Mouse (Mus musculus): Measurements from ENCODE around the gene Grhl1. TPM values are rescaled to one million over a fixed set of nuclear protein-coding genes. Genes with fewer than 3 reads are reported as not detected.

Grhl1 gene
- polyA plus RNA-seq, 1 experiment from 2014 or later: 1.8 TPM

GRCm38 (mm10) chr12:24583653-24584052 lies 11.6 kb downstream of the Grhl1 start:
- Histone ChIP-seq H3K9ac (ENCODE audit: low read depth, low read length) (no peak overlapping the region), H3K4me3 (ENCODE audit: low read length) (no peak overlapping the region), H3K27ac (ENCODE audit: low read depth, low read length) (no peak overlapping the region), H3K36me3 (ENCODE audit: control insufficient read depth, insufficient read depth, low read length) (no peaks in the 10 kb centered on the region), H3K9me3 (ENCODE audit: control insufficient read depth, low read length) (no peaks in the 10 kb centered on the region), H3K4me1 (ENCODE audit: control insufficient read depth, insufficient read depth, low read depth, low read length) (no peaks in the 10 kb centered on the region; the same call in 1 of the 2 replicates), H3K27me3 (replicated peaks; ENCODE audit: control insufficient read depth, insufficient read depth, low read length) (no peaks in the 10 kb centered on the region), H3K4me2 (ENCODE audit: low read length) (no peak overlapping the region)
- ATAC-seq: no peak
- 59% methylated on average over 3 of the region's 3 CpGs for WGBS

- no peak overlapping the region for H3K4me2 ChIP-seq (ENCODE audit: low read length)
- H3K27me3 ChIP-seq (replicated peaks; ENCODE audit: control insufficient read depth, insufficient read depth, low read length): no peaks in the 10 kb centered on the region
- 73% methylated on average over 8 of the region's 8 CpGs for WGBS
- peak; percentile 66; the same call in 1 of the 2 replicates for ATAC-seq
- H3K36me3 ChIP-seq (ENCODE audit: control insufficient read depth, insufficient read depth, low read length): no peaks in the 10 kb centered on the region
- no peaks in the 10 kb centered on the region; the same call in 1 of the 2 replicates for H3K4me1 ChIP-seq (ENCODE audit: control insufficient read depth, insufficient read depth, low read depth, low read length)
- no peak overlapping the region for H3K4me3 ChIP-seq (ENCODE audit: low read length)
- H3K27ac ChIP-seq (ENCODE audit: low read depth, low read length): no peak overlapping the region
- H3K9me3 ChIP-seq (ENCODE audit: control insufficient read depth, low read length): no peaks in the 10 kb centered on the region
- H3K9ac ChIP-seq (ENCODE audit: low read depth, low read length): no peak overlapping the region
These were observed 12.8 kb downstream of the Grhl1 start for GRCm38 (mm10) chr12:24584835-24585234.

- Histone ChIP-seq H3K27ac (ENCODE audit: low read depth, low read length) (no peak overlapping the region), H3K9me3 (ENCODE audit: control insufficient read depth, low read length) (no peaks in the 10 kb centered on the region), H3K4me3 (ENCODE audit: low read length) (no peak overlapping the region), H3K27me3 (replicated peaks; ENCODE audit: control insufficient read depth, insufficient read depth, low read length) (no peaks in the 10 kb centered on the region), H3K4me1 (ENCODE audit: control insufficient read depth, insufficient read depth, low read depth, low read length) (no peaks in the 10 kb centered on the region; the same call in 1 of the 2 replicates), H3K9ac (ENCODE audit: low read depth, low read length) (no peak overlapping the region), H3K36me3 (ENCODE audit: control insufficient read depth, insufficient read depth, low read length) (no peaks in the 10 kb centered on the region), H3K4me2 (ENCODE audit: low read length) (no peak overlapping the region)
- WGBS: 77% methylated on average over 7 of the region's 7 CpGs
- no peak for ATAC-seq
These were observed 14.1 kb downstream of the Grhl1 start for GRCm38 (mm10) chr12:24586193-24586592.

- Histone ChIP-seq H3K27me3 (replicated peaks; ENCODE audit: control insufficient read depth, insufficient read depth, low read length) (no peaks in the 10 kb centered on the region), H3K9ac (ENCODE audit: low read depth, low read length) (no peak overlapping the region), H3K4me2 (ENCODE audit: low read length) (no peak overlapping the region), H3K36me3 (ENCODE audit: control insufficient read depth, insufficient read depth, low read length) (no peaks in the 10 kb centered on the region), H3K4me3 (ENCODE audit: low read length) (no peak overlapping the region), H3K27ac (ENCODE audit: low read depth, low read length) (no peak overlapping the region), H3K9me3 (ENCODE audit: control insufficient read depth, low read length) (no peaks in the 10 kb centered on the region), H3K4me1 (ENCODE audit: control insufficient read depth, insufficient read depth, low read depth, low read length) (no peaks in the 10 kb centered on the region)
- no peak for ATAC-seq
- WGBS: 82% methylated on average over 7 of the region's 7 CpGs
These were observed 18.3 kb downstream of the Grhl1 start for GRCm38 (mm10) chr12:24590371-24590770.

GRCm38 (mm10) chr12:24592055-24592454 lies 20.0 kb downstream of the Grhl1 start:
- Histone ChIP-seq H3K9me3 (ENCODE audit: control insufficient read depth, low read length) (no peaks in the 10 kb centered on the region), H3K4me3 (ENCODE audit: low read length) (no peak overlapping the region), H3K27ac (ENCODE audit: low read depth, low read length) (no peak overlapping the region), H3K9ac (ENCODE audit: low read depth, low read length) (no peak overlapping the region), H3K27me3 (replicated peaks; ENCODE audit: control insufficient read depth, insufficient read depth, low read length) (no peaks in the 10 kb centered on the region), H3K4me2 (ENCODE audit: low read length) (no peak overlapping the region), H3K4me1 (ENCODE audit: control insufficient read depth, insufficient read depth, low read depth, low read length) (no peaks in the 10 kb centered on the region), H3K36me3 (ENCODE audit: control insufficient read depth, insufficient read depth, low read length) (no peaks in the 10 kb centered on the region)
- no peak for ATAC-seq
- WGBS: 82% methylated on average over 9 of the region's 9 CpGs

- no peak overlapping the region for H3K9ac ChIP-seq (ENCODE audit: low read depth, low read length)
- H3K4me3 ChIP-seq (ENCODE audit: low read length): no peak overlapping the region
- no peaks in the 10 kb centered on the region for H3K27me3 ChIP-seq (replicated peaks; ENCODE audit: control insufficient read depth, insufficient read depth, low read length)
- no peaks in the 10 kb centered on the region for H3K36me3 ChIP-seq (ENCODE audit: control insufficient read depth, insufficient read depth, low read length)
- 19% methylated on average over 22 of the region's 22 CpGs for WGBS
- no peak overlapping the region for H3K27ac ChIP-seq (ENCODE audit: low read depth, low read length)
- no peaks in the 10 kb centered on the region for H3K4me1 ChIP-seq (ENCODE audit: control insufficient read depth, insufficient read depth, low read depth, low read length)
- no peaks in the 10 kb centered on the region for H3K9me3 ChIP-seq (ENCODE audit: control insufficient read depth, low read length)
- peak; percentile 46 for ATAC-seq
- H3K4me2 ChIP-seq (ENCODE audit: low read length): peak overlapping the region; percentile 35
These were observed 21.0 kb downstream of the Grhl1 start for GRCm38 (mm10) chr12:24592956-24593672.

- Histone ChIP-seq H3K9me3 (ENCODE audit: control insufficient read depth, low read length) (no peaks in the 10 kb centered on the region), H3K36me3 (ENCODE audit: control insufficient read depth, insufficient read depth, low read length) (no peaks in the 10 kb centered on the region), H3K9ac (ENCODE audit: low read depth, low read length) (no peak overlapping the region), H3K4me1 (ENCODE audit: control insufficient read depth, insufficient read depth, low read depth, low read length) (no peaks in the 10 kb centered on the region), H3K4me3 (ENCODE audit: low read length) (no peak overlapping the region), H3K27ac (ENCODE audit: low read depth, low read length) (no peak overlapping the region), H3K4me2 (ENCODE audit: low read length) (no peak overlapping the region), H3K27me3 (replicated peaks; ENCODE audit: control insufficient read depth, insufficient read depth, low read length) (no peaks in the 10 kb centered on the region)
- 72% methylated on average over 6 of the region's 6 CpGs for WGBS
- ATAC-seq: no peak
These were observed 25.3 kb downstream of the Grhl1 start for GRCm38 (mm10) chr12:24597376-24597775.

GRCm38 (mm10) chr12:24599366-24599895 lies 27.3 kb downstream of the Grhl1 start:
- Histone ChIP-seq H3K36me3 (ENCODE audit: control insufficient read depth, insufficient read depth, low read length) (no peaks in the 10 kb centered on the region), H3K27ac (ENCODE audit: low read depth, low read length) (no peak overlapping the region), H3K9ac (ENCODE audit: low read depth, low read length) (no peak overlapping the region), H3K4me2 (ENCODE audit: low read length) (no peak overlapping the region), H3K4me3 (ENCODE audit: low read length) (no peak overlapping the region), H3K4me1 (ENCODE audit: control insufficient read depth, insufficient read depth, low read depth, low read length) (no peaks in the 10 kb centered on the region), H3K9me3 (ENCODE audit: control insufficient read depth, low read length) (no peaks in the 10 kb centered on the region), H3K27me3 (replicated peaks; ENCODE audit: control insufficient read depth, insufficient read depth, low read length) (no peaks in the 10 kb centered on the region)
- no peak for ATAC-seq
- 68% methylated on average over 8 of the region's 8 CpGs for WGBS

- Histone ChIP-seq H3K9ac (ENCODE audit: low read depth, low read length) (no peak overlapping the region), H3K4me2 (ENCODE audit: low read length) (no peak overlapping the region), H3K4me1 (ENCODE audit: control insufficient read depth, insufficient read depth, low read depth, low read length) (no peaks in the 10 kb centered on the region), H3K4me3 (ENCODE audit: low read length) (no peak overlapping the region), H3K27ac (ENCODE audit: low read depth, low read length) (no peak overlapping the region), H3K27me3 (replicated peaks; ENCODE audit: control insufficient read depth, insufficient read depth, low read length) (no peaks in the 10 kb centered on the region), H3K36me3 (ENCODE audit: control insufficient read depth, insufficient read depth, low read length) (no peaks in the 10 kb centered on the region), H3K9me3 (ENCODE audit: control insufficient read depth, low read length) (no peaks in the 10 kb centered on the region)
- ATAC-seq: no peak
- WGBS: 89% methylated on average over 7 of the region's 7 CpGs
These were observed 28.0 kb downstream of the Grhl1 start for GRCm38 (mm10) chr12:24600074-24600473.

All from hindbrain, embryonic 16.5 days (tissue).